Mouse (Mus musculus): Measurements from ENCODE around the gene Fgfr3.

GRCm38 (mm10) chr5:33696430-33696829 is 25.0 kb upstream of the Fgfr3 start:
- TF ChIP-seq HCFC1 (IDR thresholded peaks at IDR 0.05; ENCODE audit: borderline replicate concordance, insufficient read depth, low read length) (no peak), ZNF384 (IDR thresholded peaks at IDR 0.05; ENCODE audit: low read depth, low read length) (no peak)
